Mouse (Mus musculus) neutrophil, adult 5-6 weeks (primary cell): ENCODE measurements around the gene Gmnc. TPM values are rescaled to one million over a fixed set of nuclear protein-coding genes. Genes with fewer than 3 reads are reported as not detected.

Experiments used
- ATAC-seq: fragments of 151-379, 151-347 bp; 2 replicates; pipeline ENCODE4 v1.8.0; 2017; ENCODE audit warnings: mild to moderate bottlenecking, moderate TSS enrichment; ENCODE audit not compliant: insufficient number of reproducible peaks, poor library complexity, low FRiP score, severe bottlenecking; ENCODE audit errors: extremely low read depth
- total RNA-seq: library from RNA; stranded (forward); fragments of 200-1000 nt; gene quantifications from 2 replicates; pipeline ENCODE4 v1.2.3, GENCODE M21; 2017

Gmnc gene
- 0.86 TPM in 1 of 2 replicates, not detected in the other for total RNA-seq

DNA sequence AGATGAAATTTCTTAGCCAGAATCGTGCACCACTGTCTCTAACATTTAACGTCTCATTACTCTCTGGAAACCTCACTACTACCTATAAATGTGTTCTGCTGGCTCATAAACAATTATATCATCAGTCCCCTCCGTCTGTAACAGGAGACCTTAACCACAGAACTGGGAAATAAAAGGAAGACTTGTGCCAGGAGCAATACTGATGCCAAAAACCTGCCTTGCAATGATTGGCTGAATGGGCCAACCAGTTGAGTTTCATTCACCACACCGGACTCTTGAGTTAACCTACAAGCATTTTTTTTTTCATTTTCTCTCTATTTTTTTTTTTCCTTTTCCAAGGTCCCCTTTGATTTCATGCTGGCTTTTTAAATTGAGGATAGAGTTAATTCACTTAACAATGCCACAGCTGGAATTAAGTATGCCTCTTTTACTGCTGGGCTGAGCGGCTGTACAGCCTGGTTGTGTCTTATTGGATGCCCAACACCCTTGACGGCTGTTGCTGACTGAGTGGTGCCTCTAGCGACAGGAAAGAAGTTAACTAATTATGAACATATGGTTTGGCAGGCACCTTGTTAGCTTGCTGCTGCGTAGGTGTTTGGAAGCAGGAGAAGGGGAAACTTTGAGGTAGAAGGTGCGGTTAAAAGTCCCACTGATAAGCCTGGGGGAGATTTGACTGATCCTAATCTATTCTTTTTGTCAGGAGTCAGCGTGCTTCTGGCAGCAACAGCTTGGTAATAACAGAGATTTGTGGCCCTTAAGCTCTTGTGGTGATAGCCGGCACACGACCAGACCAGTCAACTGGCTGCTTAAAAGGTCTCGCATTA is at the start of gene Gmnc:
TSS of gene Gmnc (minus strand) at position 176 of the 824 bp plus-strand sequence.
- ATAC-seq = no peak

GRCm38 (mm10) chr16:27027281-27027680 is 35.8 kb upstream of the Gmnc start:
- no peak for ATAC-seq

DNA sequence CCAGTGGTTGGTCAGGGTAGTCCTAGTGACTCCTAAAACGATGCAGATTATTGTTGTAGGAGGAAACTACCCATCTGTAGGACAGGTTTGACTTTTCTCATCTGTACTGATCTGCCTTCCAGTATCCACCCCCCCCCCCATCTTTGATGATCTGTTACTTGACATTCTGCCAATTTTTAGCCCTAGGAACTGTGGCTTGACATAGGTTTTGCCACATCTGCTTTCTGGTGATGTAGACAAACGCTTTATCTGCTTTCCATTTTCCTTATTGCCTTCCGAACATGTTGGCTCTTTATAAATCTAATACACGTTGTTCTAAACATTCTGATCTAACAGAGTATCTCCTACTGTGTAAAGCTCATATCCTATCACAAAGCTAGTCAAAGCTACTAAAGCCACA is 34.8 kb upstream of the Gmnc start:
- no peak for ATAC-seq

DNA sequence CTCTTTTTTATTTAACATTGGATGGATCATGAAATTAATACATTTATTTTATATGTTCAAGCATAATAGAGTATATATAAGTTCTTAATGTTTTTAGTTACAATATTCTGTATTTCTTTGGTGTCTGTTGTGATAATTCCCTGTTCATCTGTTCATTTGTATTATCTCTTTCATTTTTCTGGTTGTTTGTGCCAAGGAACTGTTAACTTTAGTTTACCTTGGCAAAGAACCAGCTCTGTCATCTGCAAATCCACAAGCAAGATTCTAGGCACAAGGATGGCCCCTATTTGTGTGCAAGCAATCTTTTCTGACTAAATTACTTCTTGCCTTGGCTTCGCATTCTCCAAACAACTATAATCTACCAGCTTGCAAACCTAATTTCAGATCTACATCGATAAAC is 31.3 kb upstream of the Gmnc start:
- no peak for ATAC-seq

GRCm38 (mm10) chr16:27017309-27017708 is 25.9 kb upstream of the Gmnc start:
- ATAC-seq = no peak

DNA sequence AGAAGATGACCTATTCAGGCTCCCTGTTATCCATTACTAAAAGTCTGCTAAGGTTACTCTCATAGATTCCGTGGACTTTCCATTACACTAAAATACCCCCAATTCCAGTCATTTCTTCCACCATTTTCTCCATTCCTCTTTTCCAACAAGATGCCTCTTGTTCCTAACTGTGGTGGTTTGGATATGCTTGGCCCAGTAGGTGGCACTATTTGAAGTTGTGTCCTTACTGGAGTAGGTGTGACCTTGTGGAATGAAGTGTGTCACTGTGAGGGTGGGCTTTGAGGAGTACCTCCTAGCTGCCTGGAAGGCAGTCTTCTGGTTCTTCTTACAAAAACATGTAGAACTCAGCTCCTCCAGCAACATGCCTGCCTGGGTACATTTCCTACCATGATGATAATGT is 11.3 kb upstream of the Gmnc start:
- no peak for ATAC-seq

DNA sequence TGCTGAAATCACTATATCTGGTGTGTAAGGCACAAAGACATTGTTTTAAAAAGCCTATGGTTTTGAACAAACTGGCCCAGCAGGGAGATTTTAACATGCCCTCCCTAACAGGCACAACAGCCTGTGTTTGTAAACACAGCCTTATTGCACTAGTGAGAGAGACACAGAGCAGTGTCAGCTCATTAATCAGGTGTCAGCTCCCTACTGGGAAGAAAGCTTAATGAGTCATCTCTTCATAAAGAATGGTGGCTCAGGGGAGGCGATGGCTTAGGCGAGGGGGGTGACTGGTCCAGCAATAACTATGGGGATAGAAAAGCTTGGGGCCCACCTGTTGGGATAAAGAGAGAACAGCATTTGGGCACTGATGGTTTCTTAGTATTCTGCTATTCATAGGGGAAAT is 8.1 kb upstream of the Gmnc start:
- ATAC-seq = no peak

GRCm38 (mm10) chr16:26989415-26990315 is 1.8 kb downstream of the Gmnc start:
- ATAC-seq = no peak

DNA sequence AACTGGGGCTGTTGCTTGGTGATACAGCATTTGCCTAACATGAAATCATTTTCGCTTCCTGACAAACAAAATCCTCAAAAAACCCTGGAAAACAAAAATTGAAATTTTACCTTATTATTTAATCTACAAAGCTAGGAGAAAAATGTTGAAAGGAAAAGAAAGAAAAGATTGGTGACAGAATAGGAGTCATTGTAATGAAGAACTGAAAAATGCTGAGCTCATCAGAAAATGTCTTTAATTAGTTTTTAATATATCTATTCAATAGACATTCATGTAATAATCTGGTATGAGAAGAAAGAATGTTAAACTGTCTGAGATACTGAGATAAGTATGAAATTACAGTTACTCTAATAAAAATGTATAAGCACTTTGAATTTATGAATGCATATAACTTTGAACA is 3.3 kb downstream of the Gmnc start:
- no peak for ATAC-seq

GRCm38 (mm10) chr16:26985796-26986195 is 5.7 kb downstream of the Gmnc start:
- ATAC-seq = no peak

DNA sequence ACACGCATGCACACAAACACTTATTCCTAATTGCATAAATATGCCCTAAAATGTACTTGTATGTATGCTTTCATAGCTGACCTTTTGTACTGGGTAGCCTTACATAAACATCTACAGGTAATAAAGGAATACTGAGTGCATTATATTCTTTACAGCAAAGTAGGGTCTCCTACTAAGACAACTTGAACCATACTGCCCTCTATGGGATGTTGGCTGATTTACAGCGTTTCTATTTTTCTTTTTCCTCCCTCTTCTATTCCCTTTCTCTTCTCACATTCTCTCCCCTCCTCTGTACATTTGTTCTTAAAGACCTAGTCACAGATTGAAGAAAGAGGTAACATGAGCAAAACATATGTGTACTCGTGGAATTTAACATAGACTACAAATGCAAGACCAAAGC is 9.3 kb downstream of the Gmnc start:
- no peak for ATAC-seq

GRCm38 (mm10) chr16:26967967-26968366 is 23.5 kb downstream of the Gmnc start:
- ATAC-seq = no peak

- ATAC-seq = no peak
Observed at GRCm38 (mm10) chr16:26966830-26967229, 24.6 kb downstream of the Gmnc start.

DNA sequence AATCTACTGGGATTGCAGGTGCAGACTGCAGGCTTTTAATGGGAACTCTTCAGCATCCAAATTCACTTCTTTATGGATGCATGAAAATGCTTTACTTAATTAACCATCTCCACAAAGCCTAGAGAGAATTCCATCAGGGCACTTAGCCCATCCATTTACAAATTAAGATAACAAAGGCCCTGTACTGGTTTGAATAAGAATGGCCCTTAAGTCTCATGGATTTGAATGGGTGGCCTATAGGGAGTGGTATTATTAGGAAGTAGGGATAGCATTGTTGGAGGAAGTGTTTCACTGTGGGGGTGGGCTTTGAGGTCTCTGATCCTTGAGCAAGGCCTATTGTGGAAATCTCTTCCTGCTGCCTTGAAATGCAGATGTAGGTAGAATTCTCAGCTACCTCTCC is 29.5 kb downstream of the Gmnc start:
- ATAC-seq = no peak

DNA sequence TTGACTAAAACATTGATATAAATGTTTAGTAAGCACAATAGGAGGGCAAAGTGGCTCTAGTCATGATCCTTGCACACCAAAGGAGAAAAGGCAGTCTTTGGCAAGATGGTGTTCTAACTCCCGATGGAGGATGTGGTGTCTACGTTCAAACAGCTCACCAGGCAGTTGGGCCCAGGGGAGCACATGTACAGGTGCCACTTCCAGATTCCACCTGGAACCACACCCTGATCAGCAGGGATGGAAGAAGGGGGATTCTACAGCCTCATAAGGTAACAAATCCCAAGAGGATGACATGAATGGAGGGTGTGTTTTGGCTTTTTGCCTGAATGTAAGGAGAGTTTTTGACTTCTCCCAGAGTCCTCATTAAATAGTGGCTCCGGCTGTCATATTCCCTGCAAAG is 39.9 kb downstream of the Gmnc start:
- no peak for ATAC-seq

DNA sequence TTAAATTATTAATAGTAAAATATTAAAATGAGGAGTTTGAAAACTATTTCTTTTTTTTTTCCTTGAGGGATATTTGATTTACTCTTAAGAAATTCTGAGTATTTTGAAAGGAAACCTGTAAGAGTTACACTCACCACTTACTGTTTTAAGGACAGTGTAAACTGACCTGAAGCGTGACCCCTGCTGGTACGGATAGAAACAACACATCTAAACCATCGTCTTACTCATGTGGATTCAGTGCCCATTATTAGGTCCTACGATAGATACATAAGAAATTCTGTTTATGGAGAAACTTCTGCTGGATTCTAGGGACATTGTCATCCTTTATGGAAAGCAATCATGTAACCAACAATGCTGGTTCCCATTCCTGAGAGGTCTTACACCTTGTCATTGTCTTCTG is 41.2 kb downstream of the Gmnc start:
- no peak for ATAC-seq

- no peak for ATAC-seq
Observed at GRCm38 (mm10) chr16:26903968-26904367, 87.5 kb downstream of the Gmnc start.

DNA sequence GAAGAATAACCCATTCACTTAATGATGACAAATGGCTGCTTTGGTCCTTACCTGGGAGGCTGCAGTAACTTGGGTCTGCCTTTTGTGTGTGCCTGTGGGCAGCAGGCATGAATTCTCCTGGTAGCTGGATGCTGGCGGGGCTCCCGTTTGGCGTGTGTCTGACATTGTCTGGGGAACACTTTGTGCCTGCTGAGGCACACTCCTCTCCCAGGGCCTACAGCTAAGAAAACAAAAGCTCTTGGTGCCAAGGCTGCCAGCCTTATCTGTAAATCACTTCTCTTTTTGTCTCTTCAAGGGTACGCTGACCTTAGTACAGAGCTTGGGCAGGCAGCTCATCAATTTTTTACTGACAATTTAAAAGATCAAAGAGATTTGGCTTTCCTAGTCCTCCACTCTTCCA is 90.0 kb downstream of the Gmnc start:
- no peak for ATAC-seq

DNA sequence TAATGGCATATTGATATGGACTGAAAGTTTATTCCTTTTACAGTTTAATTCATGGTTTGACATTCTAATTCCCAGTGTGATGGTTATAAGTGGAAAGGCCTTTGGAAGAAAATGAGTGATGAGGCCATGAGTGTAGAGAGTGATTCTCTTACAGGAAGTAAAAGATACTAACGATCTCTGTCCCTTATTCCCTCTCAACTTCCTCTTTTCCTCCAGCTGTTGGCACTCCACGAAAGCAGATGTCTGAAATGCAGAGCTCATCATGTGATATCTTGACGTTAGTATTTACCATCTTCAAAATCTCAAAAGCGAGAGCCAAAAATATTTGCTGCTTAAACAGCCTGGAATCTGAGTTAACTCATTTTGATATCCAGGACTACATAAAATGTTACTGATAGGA is 105.1 kb downstream of the Gmnc start:
- no peak for ATAC-seq

GRCm38 (mm10) chr16:26876885-26877284 is 114.6 kb downstream of the Gmnc start:
- no peak for ATAC-seq
